Mouse (Mus musculus): ENCODE measurements at regions not wholly inside any gene's neighbourhood (a gene's known extent, or its start where the extent isn't known, plus 50 kb on each side); places are given as distances from the start of the nearest gene placed in this dataset.

GRCm38 (mm10) chr14:46328064-46328463, 51.1 kb upstream of the Gm15217 start:
- DNase-seq, result no peak
- no peaks in the 10 kb centered on the region for H3K4me1 ChIP-seq (ENCODE audit: control insufficient read depth, insufficient read depth, low read length)
- no peak overlapping the region for H3K4me3 ChIP-seq (ENCODE audit: insufficient read depth, low read depth, low read length)
- WGBS, result 86% methylated on average over 3 of the region's 3 CpGs
- no peaks in the 10 kb centered on the region for H3K27me3 ChIP-seq (replicated peaks; ENCODE audit: control insufficient read depth, insufficient read depth, low read length)
- no peak for TF ChIP-seq CTCF (conservative IDR thresholded peaks at IDR 0.05; ENCODE audit: insufficient read depth, insufficient read length, low read depth, low read length)
- no peak for TF ChIP-seq POLR2A (IDR thresholded peaks at IDR 0.05; ENCODE audit: low read depth, low read length)
- H3K27ac ChIP-seq (ENCODE audit: insufficient read depth, low read depth, low read length), result no peak overlapping the region
- H3K36me3 ChIP-seq (ENCODE audit: control insufficient read depth, insufficient read depth, low read length), result no peaks in the 10 kb centered on the region

All from kidney, adult 2 months (tissue).